Mouse (Mus musculus): ENCODE data around the gene Aif1l. TPM values are rescaled to one million over a fixed set of nuclear protein-coding genes. Genes with fewer than 3 reads are reported as not detected.

Gene Aif1l
- polyA plus RNA-seq, 1 experiment from 2014 or later: 50.3 TPM

DNA sequence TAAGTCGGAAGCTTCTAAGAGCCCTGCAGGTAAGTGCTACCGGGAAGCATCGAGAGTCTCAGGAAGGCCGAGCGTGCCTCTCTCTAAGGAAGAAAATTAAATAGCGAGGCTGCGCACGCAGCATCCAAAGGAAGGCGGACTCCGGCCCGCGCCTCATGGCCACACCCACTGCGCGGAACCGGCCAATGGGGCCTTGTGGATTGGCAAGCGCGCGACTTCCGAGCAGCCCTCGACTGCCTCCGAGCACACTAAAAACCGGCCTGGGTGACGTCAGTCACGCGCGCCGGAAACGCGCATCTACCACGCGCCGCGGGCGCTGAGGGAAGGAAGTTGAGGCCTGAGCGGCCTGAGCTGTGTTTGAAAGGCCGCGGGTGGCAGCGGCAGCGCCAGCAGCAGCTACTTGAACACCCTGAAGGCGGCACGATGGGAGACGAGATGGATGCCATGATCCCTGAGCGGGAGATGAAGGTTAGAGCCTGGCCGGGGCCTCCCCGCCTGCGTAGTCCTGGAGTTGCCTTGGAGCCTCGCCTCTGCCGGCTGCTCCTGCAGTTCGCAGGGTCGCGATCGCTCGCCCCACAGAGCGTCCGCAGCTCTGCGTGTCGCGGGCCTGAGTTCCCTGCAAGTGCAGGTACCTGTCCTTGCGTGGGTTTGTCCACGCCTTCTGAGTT, 24.3 kb downstream of the Aif1l start, which contains the start of gene Nup214:
Gene Nup214 (plus strand): TSS at position 296 of the 668 bp plus-strand sequence.
- ATAC-seq (ENCODE audit: low FRiP score, low read depth): peak; percentile 99
- H3K4me2 ChIP-seq (replicated peaks): peak within 1 kb of the TSS; percentile 85
- H3K36me3 ChIP-seq: peaks cover 60% of the 10 kb centered on the region
- no peaks in the 10 kb centered on the region for H3K9me3 ChIP-seq
- under 1% methylated on average over 60 of the region's 60 CpGs for WGBS
- H3K9ac ChIP-seq: peak within 1 kb of the TSS; percentile 94
- peak within 1 kb of the TSS; percentile 77 for H3K27ac ChIP-seq
- H3K27me3 ChIP-seq: no peaks in the 10 kb centered on the region
- peak within 1 kb of the TSS; percentile 89 for H3K4me3 ChIP-seq
- peaks cover 18% of the 10 kb centered on the region for H3K4me1 ChIP-seq

DNA sequence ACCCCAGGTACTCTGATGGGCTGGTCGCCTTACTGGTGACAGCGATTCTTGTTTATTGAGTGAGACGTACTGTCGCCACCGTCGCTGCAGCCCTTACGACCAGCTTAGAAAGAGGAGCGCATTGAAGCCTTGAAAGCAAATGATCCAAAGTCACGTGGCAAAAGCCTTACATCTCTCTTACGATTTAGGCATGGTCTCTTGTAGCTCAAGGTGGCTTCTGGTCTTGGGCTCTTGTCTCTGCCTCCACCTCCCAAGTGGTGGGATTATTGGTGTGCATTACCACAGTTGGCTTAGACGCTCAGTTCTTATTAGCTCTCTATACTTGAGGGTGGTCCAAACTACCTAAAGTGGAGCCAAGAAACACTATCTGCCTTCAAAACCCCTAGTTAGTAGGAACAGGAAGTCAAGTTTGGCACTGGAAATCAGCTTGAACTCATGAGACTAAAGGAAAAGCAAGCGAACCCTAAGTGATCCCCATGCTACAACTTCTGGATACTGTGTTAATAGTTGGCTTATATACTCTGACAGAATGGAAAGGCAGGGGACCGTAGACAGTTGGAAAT, 25.0 kb downstream of the Aif1l start:
- peak overlapping the region; percentile 89 for H3K4me3 ChIP-seq
- no peaks in the 10 kb centered on the region for H3K9me3 ChIP-seq
- H3K9ac ChIP-seq: peak overlapping the region; percentile 94
- 11% methylated on average over 13 of the region's 13 CpGs for WGBS
- no peak for ATAC-seq (ENCODE audit: low FRiP score, low read depth)
- H3K36me3 ChIP-seq: peaks cover 59% of the 10 kb centered on the region
- H3K27ac ChIP-seq: 0 out of 2 replicates have a peak overlapping the region, but pooled peaks have one; percentile 52
- H3K4me2 ChIP-seq (replicated peaks): peak overlapping the region; percentile 85
- H3K27me3 ChIP-seq: no peaks in the 10 kb centered on the region
- peaks cover 18% of the 10 kb centered on the region for H3K4me1 ChIP-seq

DNA sequence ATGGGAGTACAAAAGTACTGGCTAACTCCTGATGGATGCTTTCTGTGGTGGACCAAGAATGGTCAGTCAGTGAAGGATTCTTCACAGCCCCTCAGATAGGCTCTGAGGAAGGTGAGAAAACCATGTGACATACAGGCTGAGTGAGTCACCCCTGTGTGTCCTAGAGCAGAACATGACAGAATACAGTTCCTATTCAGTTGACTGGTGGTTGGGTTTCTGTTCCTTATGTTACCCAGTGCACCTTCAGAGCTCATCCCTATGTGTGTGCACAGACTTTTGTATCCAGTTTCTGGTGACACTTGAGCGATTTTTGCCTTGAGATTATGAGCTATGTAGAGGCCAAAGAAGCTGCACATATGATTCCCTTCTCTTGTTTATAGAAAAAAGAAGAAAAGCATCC, 37.8 kb downstream of the Aif1l start:
- H3K9ac ChIP-seq: no peak overlapping the region
- 92% methylated on average over 1 of the region's 1 CpGs for WGBS
- H3K4me2 ChIP-seq (replicated peaks): no peak overlapping the region
- no peak overlapping the region for H3K4me3 ChIP-seq
- peaks cover 98% of the 10 kb centered on the region for H3K36me3 ChIP-seq
- no peaks in the 10 kb centered on the region for H3K4me1 ChIP-seq
- H3K27ac ChIP-seq: no peak overlapping the region
- H3K9me3 ChIP-seq: no peaks in the 10 kb centered on the region
- H3K27me3 ChIP-seq: no peaks in the 10 kb centered on the region
- no peak for ATAC-seq (ENCODE audit: low FRiP score, low read depth)

DNA sequence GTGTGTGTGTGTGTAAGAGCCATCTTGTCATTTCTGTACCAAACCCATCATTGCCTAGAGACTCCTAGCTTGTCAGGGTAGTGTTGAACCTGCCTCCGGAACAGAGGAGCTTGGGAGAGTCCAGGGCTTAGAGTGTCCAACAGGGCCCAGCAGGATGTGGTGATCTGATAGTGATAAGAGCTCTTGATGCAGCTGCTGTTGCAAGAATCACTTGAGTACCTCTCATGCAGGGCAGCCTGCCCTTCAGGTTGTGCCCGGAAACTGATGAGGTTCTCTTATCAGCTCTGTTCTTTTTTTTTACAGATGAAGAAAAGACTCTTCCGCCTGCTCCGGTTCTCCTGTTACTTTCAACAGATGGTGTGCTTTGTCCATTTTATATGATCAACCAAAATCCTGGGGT, 41.0 kb downstream of the Aif1l start:
- Histone ChIP-seq H3K36me3 (peaks cover 96% of the 10 kb centered on the region), H3K27ac (no peak overlapping the region), H3K4me2 (replicated peaks) (no peak overlapping the region), H3K27me3 (no peaks in the 10 kb centered on the region), H3K9me3 (no peaks in the 10 kb centered on the region), H3K4me1 (no peaks in the 10 kb centered on the region), H3K9ac (no peak overlapping the region), H3K4me3 (no peak overlapping the region)
- 96% methylated on average over 4 of the region's 4 CpGs for WGBS
- ATAC-seq (ENCODE audit: low FRiP score, low read depth): no peak

DNA sequence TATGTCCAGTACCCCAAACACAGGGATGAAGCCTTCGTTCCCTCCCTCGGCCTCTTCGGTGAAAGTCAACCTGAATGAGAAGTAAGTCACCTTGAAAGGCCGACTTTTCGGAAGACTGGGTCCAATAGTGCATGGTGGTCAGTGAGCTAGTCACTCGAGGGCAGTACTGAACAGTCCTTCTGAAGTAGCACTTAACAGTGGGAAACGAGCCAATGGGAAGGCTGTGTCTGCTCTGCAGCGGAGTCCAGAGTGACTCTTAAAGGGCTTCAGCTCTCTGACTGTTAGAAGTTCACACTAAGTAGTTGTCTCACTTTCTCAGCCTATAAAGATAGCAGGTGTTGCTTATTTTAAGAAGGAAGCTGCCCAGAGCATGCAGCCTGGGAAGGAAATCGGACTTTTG, 45.0 kb downstream of the Aif1l start:
- Histone ChIP-seq H3K4me3 (no peak overlapping the region), H3K9ac (no peak overlapping the region), H3K4me2 (replicated peaks) (no peak overlapping the region), H3K4me1 (no peaks in the 10 kb centered on the region), H3K27ac (no peak overlapping the region), H3K9me3 (no peaks in the 10 kb centered on the region), H3K36me3 (peaks cover 96% of the 10 kb centered on the region), H3K27me3 (no peaks in the 10 kb centered on the region)
- ATAC-seq (ENCODE audit: low FRiP score, low read depth): no peak
- WGBS: 91% methylated on average over 9 of the region's 9 CpGs

DNA sequence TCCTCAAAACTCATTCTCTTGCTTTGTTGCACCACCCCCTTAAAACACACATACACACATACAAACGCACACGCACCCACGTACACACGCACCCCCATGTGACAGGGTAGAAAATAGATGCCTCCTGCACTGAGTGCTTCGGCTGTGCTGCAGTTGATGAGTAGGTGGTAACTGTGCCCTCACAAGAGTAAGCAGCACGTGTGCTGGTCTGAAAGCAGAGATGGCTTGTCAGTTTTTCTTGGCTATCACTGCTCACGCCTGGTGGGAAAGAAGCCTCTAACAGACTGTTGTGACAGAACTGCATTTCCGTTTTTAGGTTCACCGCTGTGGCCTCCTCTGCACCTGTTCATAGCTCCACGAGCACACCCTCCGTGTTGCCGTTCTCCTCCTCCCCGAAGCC, 46.1 kb downstream of the Aif1l start:
- WGBS: 95% methylated on average over 13 of the region's 13 CpGs
- H3K4me1 ChIP-seq: no peaks in the 10 kb centered on the region
- peaks cover 93% of the 10 kb centered on the region for H3K36me3 ChIP-seq
- H3K27me3 ChIP-seq: no peaks in the 10 kb centered on the region
- H3K27ac ChIP-seq: no peak overlapping the region
- no peaks in the 10 kb centered on the region for H3K9me3 ChIP-seq
- no peak for ATAC-seq (ENCODE audit: low FRiP score, low read depth)
- H3K9ac ChIP-seq: no peak overlapping the region
- H3K4me3 ChIP-seq: no peak overlapping the region
- H3K4me2 ChIP-seq (replicated peaks): no peak overlapping the region

DNA sequence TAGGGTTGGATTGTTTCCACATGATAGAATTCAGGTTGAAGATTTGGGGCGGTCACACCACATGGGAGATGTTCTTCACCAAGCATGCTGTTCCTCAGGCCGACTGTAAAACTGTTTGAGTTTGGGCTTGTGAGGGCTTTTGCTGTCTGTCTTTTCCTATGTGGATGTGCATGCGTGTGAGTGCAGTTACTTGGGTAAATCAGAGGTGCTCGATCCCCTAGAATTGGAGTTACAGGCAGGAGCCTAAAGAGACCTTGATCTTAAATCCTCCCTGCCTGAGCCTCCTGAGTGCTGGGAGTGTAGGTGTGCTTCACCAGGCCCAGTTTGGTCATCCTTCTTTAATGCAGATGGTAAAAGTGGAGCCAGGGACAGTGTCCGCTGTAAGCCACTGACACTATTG, 47.6 kb downstream of the Aif1l start:
- H3K27ac ChIP-seq: no peak overlapping the region
- no peaks in the 10 kb centered on the region for H3K4me1 ChIP-seq
- H3K4me3 ChIP-seq: no peak overlapping the region
- no peak overlapping the region for H3K9ac ChIP-seq
- H3K27me3 ChIP-seq: no peaks in the 10 kb centered on the region
- peaks cover 86% of the 10 kb centered on the region for H3K36me3 ChIP-seq
- no peak overlapping the region for H3K4me2 ChIP-seq (replicated peaks)
- WGBS: 94% methylated on average over 5 of the region's 5 CpGs
- no peaks in the 10 kb centered on the region for H3K9me3 ChIP-seq
- ATAC-seq (ENCODE audit: low FRiP score, low read depth): no peak

DNA sequence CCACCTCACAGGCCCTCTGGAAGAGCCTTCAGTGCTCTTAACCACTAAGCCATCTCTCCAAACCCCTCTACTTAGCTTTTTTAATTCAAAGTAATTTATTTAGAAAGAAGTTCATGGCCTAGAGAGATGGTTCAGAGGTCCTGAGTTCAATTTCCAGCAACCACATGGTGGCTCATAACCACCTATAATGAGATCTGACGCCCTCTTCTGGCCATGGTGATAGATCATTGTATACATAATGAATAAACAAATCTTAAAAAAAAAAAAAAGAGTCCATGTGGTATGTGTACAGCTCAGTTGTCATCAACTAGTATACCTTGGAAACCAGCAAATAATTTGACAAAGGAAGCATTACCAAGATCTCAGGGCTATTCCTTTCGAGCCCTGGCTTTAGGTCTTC, 48.5 kb downstream of the Aif1l start:
- no peak for ATAC-seq (ENCODE audit: low FRiP score, low read depth)
- 66% methylated on average over 2 of the region's 2 CpGs for WGBS
- no peaks in the 10 kb centered on the region for H3K27me3 ChIP-seq
- H3K36me3 ChIP-seq: peaks cover 86% of the 10 kb centered on the region
- no peaks in the 10 kb centered on the region for H3K4me1 ChIP-seq
- H3K27ac ChIP-seq: no peak overlapping the region
- no peaks in the 10 kb centered on the region for H3K9me3 ChIP-seq
- H3K4me2 ChIP-seq (replicated peaks): no peak overlapping the region
- H3K4me3 ChIP-seq: no peak overlapping the region
- no peak overlapping the region for H3K9ac ChIP-seq

DNA sequence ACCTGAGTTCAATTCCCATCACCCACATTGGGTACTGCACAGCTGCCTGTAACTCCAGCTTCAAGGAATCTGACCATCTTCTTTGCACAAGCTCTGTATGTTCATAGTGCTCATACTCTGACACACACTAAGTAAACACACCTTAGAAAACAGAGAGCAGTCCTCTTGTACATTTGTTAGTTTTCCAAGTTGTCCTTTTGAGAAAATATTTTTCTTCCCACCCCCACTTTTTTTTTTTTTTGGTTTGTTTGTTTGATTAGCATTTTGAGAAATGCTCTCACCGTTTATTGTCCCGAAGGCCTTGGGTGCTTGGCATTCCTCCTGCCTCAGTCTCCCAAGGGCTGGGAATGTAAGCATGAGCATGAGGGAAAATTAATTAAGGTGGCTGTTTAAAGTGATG, 58.4 kb downstream of the Aif1l start:
- ATAC-seq (ENCODE audit: low FRiP score, low read depth): no peak
- H3K4me1 ChIP-seq: no peaks in the 10 kb centered on the region
- no peaks in the 10 kb centered on the region for H3K27me3 ChIP-seq
- H3K36me3 ChIP-seq: peaks cover 86% of the 10 kb centered on the region
- no peak overlapping the region for H3K4me3 ChIP-seq
- no peaks in the 10 kb centered on the region for H3K9me3 ChIP-seq
- H3K4me2 ChIP-seq (replicated peaks): no peak overlapping the region
- 87% methylated on average over 2 of the region's 2 CpGs for WGBS
- no peak overlapping the region for H3K27ac ChIP-seq
- H3K9ac ChIP-seq: no peak overlapping the region

DNA sequence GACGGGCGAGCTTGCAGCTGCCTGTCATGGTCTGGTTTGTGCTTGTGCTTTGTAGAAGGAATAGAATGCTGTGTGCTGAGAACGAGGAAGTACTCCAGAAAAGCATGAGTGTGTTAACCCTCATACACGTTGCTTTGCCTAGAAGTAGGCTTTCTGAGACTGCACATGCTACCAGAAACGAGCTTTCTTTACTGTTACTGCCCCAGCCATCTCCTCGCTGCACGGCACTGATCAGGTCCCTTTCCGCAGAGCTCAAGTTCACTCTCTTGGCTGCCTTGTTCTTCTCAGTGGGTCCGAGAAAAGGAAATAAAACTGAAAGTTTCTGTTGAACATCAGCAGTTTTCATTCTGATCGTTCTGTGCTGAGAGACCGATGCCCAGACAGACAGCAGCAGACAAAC, 58.8 kb downstream of the Aif1l start:
- Histone ChIP-seq H3K9ac (no peak overlapping the region), H3K4me3 (no peak overlapping the region), H3K4me2 (replicated peaks) (no peak overlapping the region), H3K27me3 (no peaks in the 10 kb centered on the region), H3K27ac (no peak overlapping the region), H3K36me3 (peaks cover 86% of the 10 kb centered on the region), H3K4me1 (no peaks in the 10 kb centered on the region), H3K9me3 (no peaks in the 10 kb centered on the region)
- ATAC-seq (ENCODE audit: low FRiP score, low read depth): no peak
- WGBS: 88% methylated on average over 11 of the region's 11 CpGs

DNA sequence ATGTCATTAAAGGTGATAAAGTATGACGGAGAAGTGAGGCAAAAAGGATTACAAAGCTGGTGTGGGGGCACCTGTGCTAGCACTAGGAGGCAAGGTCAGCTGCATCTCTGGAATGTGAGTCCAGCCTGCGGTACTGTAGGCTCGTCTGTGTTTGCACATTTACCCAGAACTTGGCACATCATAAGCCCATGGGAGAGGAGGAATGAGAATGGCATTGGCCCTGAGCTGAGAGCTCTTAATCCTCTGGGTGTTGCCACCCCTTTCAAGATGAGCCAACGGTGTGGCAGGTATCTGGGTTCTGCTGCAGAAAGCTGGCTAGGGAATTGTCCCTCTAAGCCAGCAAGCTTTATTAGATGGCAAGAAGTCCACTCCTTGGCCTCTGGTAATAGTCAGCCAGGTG, 69.8 kb downstream of the Aif1l start:
- no peaks in the 10 kb centered on the region for H3K27me3 ChIP-seq
- H3K9ac ChIP-seq: no peak overlapping the region
- H3K4me2 ChIP-seq (replicated peaks): no peak overlapping the region
- no peak overlapping the region for H3K4me3 ChIP-seq
- no peak for ATAC-seq (ENCODE audit: low FRiP score, low read depth)
- 75% methylated on average over 4 of the region's 4 CpGs for WGBS
- no peak overlapping the region for H3K27ac ChIP-seq
- H3K4me1 ChIP-seq: no peaks in the 10 kb centered on the region
- peaks cover 96% of the 10 kb centered on the region for H3K36me3 ChIP-seq
- no peaks in the 10 kb centered on the region for H3K9me3 ChIP-seq

DNA sequence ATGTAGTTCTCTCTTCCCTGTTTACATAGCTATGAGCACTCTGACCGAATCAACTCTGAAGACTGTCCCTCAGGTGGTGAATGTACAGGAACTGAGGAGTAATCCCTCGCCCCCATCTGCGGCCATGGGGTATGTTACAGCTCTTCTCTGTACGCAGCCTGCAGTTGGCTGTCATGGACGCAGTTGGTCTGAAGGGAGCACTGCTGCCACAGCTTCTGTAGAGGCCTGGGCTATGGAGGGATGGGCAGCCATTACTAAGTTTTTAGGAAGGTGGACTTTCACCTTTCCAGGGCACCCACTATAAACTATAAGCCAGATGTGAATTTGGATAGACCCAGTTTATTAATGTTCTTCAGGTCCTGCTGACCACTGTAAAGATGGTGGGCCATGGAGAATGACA, 70.3 kb downstream of the Aif1l start:
- no peak for ATAC-seq (ENCODE audit: low FRiP score, low read depth)
- Histone ChIP-seq H3K4me1 (no peaks in the 10 kb centered on the region), H3K4me3 (no peak overlapping the region), H3K27ac (no peak overlapping the region), H3K9ac (no peak overlapping the region), H3K36me3 (peaks cover 94% of the 10 kb centered on the region), H3K4me2 (replicated peaks) (no peak overlapping the region), H3K27me3 (no peaks in the 10 kb centered on the region), H3K9me3 (no peaks in the 10 kb centered on the region)
- 97% methylated on average over 5 of the region's 5 CpGs for WGBS
